Mouse (Mus musculus): ENCODE results near the gene Slc38a8.

DNA sequence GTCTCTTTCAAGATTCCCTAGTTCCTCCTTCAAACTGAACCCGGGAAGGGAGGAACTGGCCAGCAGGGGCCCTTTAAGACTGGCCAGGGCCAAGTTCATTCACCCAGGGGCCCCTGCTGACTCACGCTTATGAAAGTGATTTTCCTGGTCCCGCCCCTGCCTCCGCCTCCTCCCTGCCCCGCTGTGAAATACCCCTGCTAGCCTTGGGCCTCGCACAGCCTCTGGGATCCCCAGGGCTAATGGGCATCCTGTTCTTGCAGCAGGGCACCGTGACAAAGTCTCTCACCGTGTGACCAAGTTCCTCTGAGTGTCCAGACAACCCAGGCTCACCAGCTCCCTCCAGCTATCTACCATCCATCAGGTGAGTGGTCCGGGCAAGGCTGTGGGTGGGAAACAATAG, 64.6 kb downstream of the Slc38a8 start:
- no peak for TF ChIP-seq CTCF (IDR thresholded peaks at IDR 0.05; ENCODE audit: low read depth)
- no peak for TF ChIP-seq EP300 (optimal IDR thresholded peaks at IDR 0.05)

All from stomach, postnatal 0 days (tissue).